Mouse (Mus musculus): ENCODE measurements around the gene Cd93. TPM values are rescaled to one million over a fixed set of nuclear protein-coding genes. Genes with fewer than 3 reads are reported as not detected.
A peak's percentile ranks its signal among the peaks of the same experiment; 100 is the strongest.

Gene Cd93
- total and polyA plus RNA-seq, 3 experiments, result 28.1 to 51.8 (median 47.8) TPM

- Histone ChIP-seq H3K4me3 (no peak overlapping the region), H3K36me3 (ENCODE audit: control insufficient read depth, insufficient read depth, low read length) (peaks cover 10% of the 10 kb centered on the region; the same call in 1 of the 2 replicates), H3K79me2 (replicated peaks; ENCODE audit: control insufficient read depth, insufficient read depth, low read length) (no peaks in the 10 kb centered on the region), H3K4me1 (ENCODE audit: control insufficient read depth, insufficient read depth, low read length) (peaks cover 8% of the 10 kb centered on the region), H3K9ac (ENCODE audit: low read depth, low read length) (no peak overlapping the region), H3K27ac (peak overlapping the region; percentile 83), H3K27me3 (ENCODE audit: control insufficient read depth, insufficient read depth, low read length) (no peaks in the 10 kb centered on the region)
- TF ChIP-seq EP300 (IDR thresholded peaks at IDR 0.05; ENCODE audit: insufficient read depth, low read depth, low read length), result peak; percentile 92
- TF ChIP-seq POLR2A (IDR thresholded peaks at IDR 0.05; ENCODE audit: insufficient read depth, low read depth, low read length), result peak; percentile 28; the same call in 1 of the 2 replicates
- no peak for TF ChIP-seq CTCF (IDR thresholded peaks at IDR 0.05)
- intact Hi-C loops (cut with DNase I), result loop anchor here (2.0 to 5.0 kb wide), 3 partner anchors 35 to 56 kb away; partner anchors contain the start of gene Cd93
- DNase-seq, result peak; percentile 70 to 87
- 14% methylated on average over 3 of the region's 3 CpGs for WGBS
Measured at GRCm38 (mm10) chr2:148478141-148478701, 34.9 kb upstream of the Cd93 start.

GRCm38 (mm10) chr2:148477346-148477745 lies 34.0 kb upstream of the Cd93 start:
- Histone ChIP-seq H3K27me3 (ENCODE audit: control insufficient read depth, insufficient read depth, low read length) (no peaks in the 10 kb centered on the region), H3K4me1 (ENCODE audit: control insufficient read depth, insufficient read depth, low read length) (peaks cover 8% of the 10 kb centered on the region), H3K79me2 (replicated peaks; ENCODE audit: control insufficient read depth, insufficient read depth, low read length) (no peaks in the 10 kb centered on the region), H3K9ac (ENCODE audit: low read depth, low read length) (no peak overlapping the region), H3K4me3 (no peak overlapping the region), H3K36me3 (ENCODE audit: control insufficient read depth, insufficient read depth, low read length) (peaks cover 10% of the 10 kb centered on the region; the same call in 1 of the 2 replicates), H3K27ac (peak overlapping the region; percentile 83)
- no peak for TF ChIP-seq POLR2A (IDR thresholded peaks at IDR 0.05; ENCODE audit: insufficient read depth, low read depth, low read length)
- no peak for TF ChIP-seq EP300 (IDR thresholded peaks at IDR 0.05; ENCODE audit: insufficient read depth, low read depth, low read length)
- TF ChIP-seq CTCF (IDR thresholded peaks at IDR 0.05), result no peak
- DNase-seq, result no peak
- intact Hi-C loops (cut with DNase I), result loop anchor here (5.0 kb wide), 2 partner anchors 55 kb away; no protein-coding TSS in a partner anchor
- WGBS, result 48% methylated on average over 2 of the region's 2 CpGs

GRCm38 (mm10) chr2:148476576-148476975 lies 33.2 kb upstream of the Cd93 start:
- Histone ChIP-seq H3K79me2 (replicated peaks; ENCODE audit: control insufficient read depth, insufficient read depth, low read length) (no peaks in the 10 kb centered on the region), H3K36me3 (ENCODE audit: control insufficient read depth, insufficient read depth, low read length) (peaks cover 10% of the 10 kb centered on the region; the same call in 1 of the 2 replicates), H3K27ac (no peak overlapping the region), H3K9ac (ENCODE audit: low read depth, low read length) (no peak overlapping the region), H3K4me3 (no peak overlapping the region), H3K27me3 (ENCODE audit: control insufficient read depth, insufficient read depth, low read length) (no peaks in the 10 kb centered on the region), H3K4me1 (ENCODE audit: control insufficient read depth, insufficient read depth, low read length) (peaks cover 8% of the 10 kb centered on the region)
- WGBS, result 39% methylated on average over 4 of the region's 4 CpGs
- intact Hi-C loops (cut with DNase I), result loop anchor here (5.0 kb wide), 2 partner anchors 54 to 56 kb away; no protein-coding TSS in a partner anchor
- TF ChIP-seq EP300 (IDR thresholded peaks at IDR 0.05; ENCODE audit: insufficient read depth, low read depth, low read length) (no peak), CTCF (IDR thresholded peaks at IDR 0.05) (no peak), POLR2A (IDR thresholded peaks at IDR 0.05; ENCODE audit: insufficient read depth, low read depth, low read length) (no peak)
- no peak for DNase-seq

- DNase-seq, result no peak
- intact Hi-C loops (cut with DNase I), result loop anchor here (5.0 kb wide), 2 partner anchors 54 to 56 kb away; no protein-coding TSS in a partner anchor
- H3K9ac ChIP-seq (ENCODE audit: low read depth, low read length), result no peak overlapping the region
- WGBS, result 84% methylated on average over 5 of the region's 5 CpGs
- TF ChIP-seq POLR2A (IDR thresholded peaks at IDR 0.05; ENCODE audit: insufficient read depth, low read depth, low read length) (no peak), EP300 (IDR thresholded peaks at IDR 0.05; ENCODE audit: insufficient read depth, low read depth, low read length) (no peak), CTCF (IDR thresholded peaks at IDR 0.05) (no peak)
- H3K4me1 ChIP-seq (ENCODE audit: control insufficient read depth, insufficient read depth, low read length), result peaks cover 8% of the 10 kb centered on the region
- H3K36me3 ChIP-seq (ENCODE audit: control insufficient read depth, insufficient read depth, low read length), result peaks cover 10% of the 10 kb centered on the region; the same call in 1 of the 2 replicates
- no peak overlapping the region for H3K27ac ChIP-seq
- H3K79me2 ChIP-seq (replicated peaks; ENCODE audit: control insufficient read depth, insufficient read depth, low read length), result no peaks in the 10 kb centered on the region
- no peaks in the 10 kb centered on the region for H3K27me3 ChIP-seq (ENCODE audit: control insufficient read depth, insufficient read depth, low read length)
- no peak overlapping the region for H3K4me3 ChIP-seq
Measured at GRCm38 (mm10) chr2:148475879-148476495, 32.6 kb upstream of the Cd93 start.

GRCm38 (mm10) chr2:148469341-148470238 lies 26.2 kb upstream of the Cd93 start:
- H3K4me1 ChIP-seq (ENCODE audit: control insufficient read depth, insufficient read depth, low read length), result peaks cover 7% of the 10 kb centered on the region
- H3K36me3 ChIP-seq (ENCODE audit: control insufficient read depth, insufficient read depth, low read length), result peaks cover 11% of the 10 kb centered on the region
- TF ChIP-seq EP300 (IDR thresholded peaks at IDR 0.05; ENCODE audit: insufficient read depth, low read depth, low read length) (no peak), CTCF (IDR thresholded peaks at IDR 0.05) (0 out of 2 replicates have a peak, but pooled peaks have one; percentile 3), POLR2A (IDR thresholded peaks at IDR 0.05; ENCODE audit: insufficient read depth, low read depth, low read length) (no peak)
- no peaks in the 10 kb centered on the region for H3K27me3 ChIP-seq (ENCODE audit: control insufficient read depth, insufficient read depth, low read length)
- H3K4me3 ChIP-seq, result no peak overlapping the region
- no peak for DNase-seq
- no peaks in the 10 kb centered on the region for H3K79me2 ChIP-seq (replicated peaks; ENCODE audit: control insufficient read depth, insufficient read depth, low read length)
- intact Hi-C loops (cut with DNase I), result loop anchor here (5.0 kb wide), 1 partner anchor 38 kb away; no protein-coding TSS in a partner anchor
- H3K27ac ChIP-seq, result peak overlapping the region; percentile 75
- H3K9ac ChIP-seq (ENCODE audit: low read depth, low read length), result no peak overlapping the region
- 23% methylated on average over 7 of the region's 7 CpGs for WGBS

All from heart, adult 2 months (tissue).